Mouse (Mus musculus) brain, embryonic 14.5 days (tissue): ENCODE data around the gene Mfap4.

ENCODE experiments used
- CTCF ChIP-seq: fragments of 200-500 bp; IDR thresholded peaks from 2 replicates; pipeline ENCODE4 v1.5.1; 2012; ENCODE audit warnings: inconsistent platforms, mild to moderate bottlenecking, moderate library complexity, borderline replicate concordance; ENCODE audit not compliant: insufficient read depth, insufficient read length; ENCODE audit errors: extremely low read depth
- POLR2A ChIP-seq: fragments of 200-500 bp; IDR thresholded peaks from 2 replicates; pipeline ENCODE4 v1.6.1; 2012; ENCODE audit warnings: mild to moderate bottlenecking, inconsistent platforms, borderline replicate concordance; ENCODE audit not compliant: poor library complexity, insufficient read depth, insufficient read length, severe bottlenecking; ENCODE audit errors: extremely low read depth

DNA sequence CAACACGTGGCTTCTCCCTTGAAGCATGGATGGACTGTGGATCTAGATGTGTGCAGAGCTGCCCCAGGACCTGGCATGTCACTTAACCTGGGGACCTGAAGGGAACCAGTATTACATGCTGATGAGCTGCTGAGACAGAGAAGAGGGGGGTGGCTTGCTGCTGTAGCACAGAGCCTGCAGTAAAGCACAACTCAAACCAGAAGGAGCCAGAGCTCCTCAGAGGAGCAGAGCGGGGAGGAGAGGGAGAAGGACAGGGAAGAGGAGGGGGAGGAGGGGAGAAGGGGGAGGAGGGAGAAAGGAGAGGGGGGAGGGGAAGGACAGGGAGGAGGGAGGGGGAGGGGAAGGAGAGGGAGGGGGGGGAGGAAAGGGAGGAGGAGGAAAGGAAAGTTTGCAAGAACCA lies 48.9 kb upstream of the Mfap4 start:
- no peak for TF ChIP-seq POLR2A
- TF ChIP-seq CTCF = no peak
